Mouse (Mus musculus): ENCODE results near the gene Dnah9. TPM values are rescaled to one million over a fixed set of nuclear protein-coding genes. Genes with fewer than 3 reads are reported as not detected.

Gene Dnah9
- polyA plus RNA-seq, 1 experiment: 0.98 TPM

GRCm38 (mm10) chr11:65930359-65930758 lies 238.0 kb downstream of the Dnah9 start:
- DNase-seq (ENCODE audit: extremely low spot score in 1 of 2, low spot score in 1 of 2): no peak

DNA sequence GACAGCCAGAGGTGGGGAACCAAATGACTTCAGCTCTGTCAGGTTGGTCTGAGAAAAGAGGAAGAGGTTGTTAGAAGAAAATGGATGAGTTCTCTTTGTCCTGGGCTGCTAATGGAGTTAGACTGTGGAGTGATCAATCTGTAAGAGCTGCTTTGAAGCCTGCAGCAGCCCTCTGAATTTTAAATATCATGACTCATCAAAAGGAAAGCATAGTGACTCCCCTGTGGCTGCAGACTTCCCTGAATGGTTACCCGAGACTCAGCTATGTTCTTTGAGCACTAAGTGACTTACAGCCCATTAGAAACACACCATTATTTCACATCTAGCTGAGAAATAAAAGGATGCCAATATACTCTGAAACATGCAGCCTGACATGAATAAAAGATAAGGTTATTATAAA lies 240.4 kb downstream of the Dnah9 start:
- no peak for DNase-seq (ENCODE audit: extremely low spot score in 1 of 2, low spot score in 1 of 2)

DNA sequence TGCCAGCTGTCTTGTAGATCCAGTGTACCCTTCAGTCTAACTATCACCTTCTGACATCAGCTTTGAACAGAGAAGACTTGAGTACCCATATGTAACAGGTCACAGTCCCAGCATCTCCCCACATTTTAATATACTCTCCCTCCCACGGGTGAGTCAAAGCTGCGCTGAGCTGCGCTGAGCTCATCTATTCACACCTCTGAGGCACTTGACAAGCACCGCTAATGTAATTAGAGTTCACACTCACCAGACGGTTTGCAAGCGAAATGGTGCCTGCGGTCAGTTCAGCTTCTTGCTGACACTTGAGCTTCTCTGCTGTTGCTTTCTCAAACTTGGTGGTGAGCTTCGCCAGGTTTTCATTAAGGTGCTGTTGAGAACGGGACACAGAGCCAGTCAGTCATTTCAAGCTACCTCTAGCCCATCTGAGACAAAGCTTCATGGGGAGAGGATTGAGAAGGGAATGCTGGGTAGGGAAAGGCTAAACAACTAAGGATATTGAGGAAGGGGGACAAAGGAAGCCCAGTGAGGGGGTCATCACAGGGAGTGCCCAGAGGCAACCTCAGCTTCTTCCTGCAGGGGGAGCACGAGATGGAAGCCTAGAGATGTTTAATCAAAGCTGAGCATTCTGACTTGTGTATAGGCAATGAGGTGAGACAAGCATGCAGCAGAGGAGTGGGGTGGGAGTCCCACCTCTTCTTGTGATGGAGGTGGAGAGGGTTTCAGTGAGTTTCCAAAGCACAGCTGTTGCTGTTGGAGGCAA lies 249.7 kb downstream of the Dnah9 start:
- DNase-seq (ENCODE audit: extremely low spot score in 1 of 2, low spot score in 1 of 2): peak in 1 of 2 experiments; percentile 32

- DNase-seq (ENCODE audit: extremely low spot score in 1 of 2, low spot score in 1 of 2): no peak
Measured at GRCm38 (mm10) chr11:65909195-65909594, 259.2 kb downstream of the Dnah9 start.

GRCm38 (mm10) chr11:65905487-65905886 lies 262.9 kb downstream of the Dnah9 start:
- DNase-seq (ENCODE audit: extremely low spot score in 1 of 2, low spot score in 1 of 2): peak; percentile 23 to 83

DNA sequence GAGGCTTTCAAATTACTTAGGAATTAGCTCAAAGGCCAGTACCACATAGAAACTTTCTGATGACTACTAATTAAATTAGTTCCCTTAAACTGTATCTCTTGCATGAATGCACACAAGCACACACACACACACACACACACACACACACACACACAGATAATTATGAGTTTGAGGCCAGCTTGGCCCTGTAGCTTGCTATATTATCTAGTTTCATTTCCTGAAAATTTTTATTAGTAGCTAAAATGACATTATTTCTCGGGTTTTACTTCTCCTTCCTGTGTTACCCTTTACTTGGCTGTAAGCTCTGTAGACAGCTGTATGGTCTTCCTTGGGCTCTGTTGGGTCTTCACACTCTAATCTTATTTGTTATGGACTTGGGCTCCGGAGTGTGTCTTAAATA lies 264.4 kb downstream of the Dnah9 start:
- DNase-seq (ENCODE audit: extremely low spot score in 1 of 2, low spot score in 1 of 2): no peak

DNA sequence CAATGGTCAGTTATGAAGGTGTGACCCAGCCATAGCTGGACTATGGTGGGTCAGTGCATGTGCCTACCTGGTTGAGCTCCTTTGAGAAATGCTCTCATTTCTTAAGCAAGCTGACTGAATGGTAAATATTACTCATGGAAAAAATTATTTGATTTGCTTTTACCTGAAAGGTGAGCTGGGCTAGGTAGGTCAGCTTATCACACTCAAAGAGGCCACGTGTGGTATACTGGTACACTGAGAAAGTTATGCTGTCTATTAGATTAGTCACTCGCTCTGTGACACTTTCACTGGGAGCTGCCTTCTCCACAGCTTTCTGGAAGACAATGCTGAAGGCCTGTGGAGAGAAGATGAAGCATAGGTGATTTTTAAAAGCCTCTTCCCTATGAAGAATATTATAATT lies 286.9 kb downstream of the Dnah9 start:
- DNase-seq (ENCODE audit: extremely low spot score in 1 of 2, low spot score in 1 of 2): no peak

- no peak for DNase-seq (ENCODE audit: extremely low spot score in 1 of 2, low spot score in 1 of 2)
Measured at GRCm38 (mm10) chr11:65877146-65877775, 291.1 kb downstream of the Dnah9 start.

- DNase-seq (ENCODE audit: extremely low spot score in 1 of 2, low spot score in 1 of 2): no peak
Measured at GRCm38 (mm10) chr11:65861476-65861875, 306.9 kb downstream of the Dnah9 start.

DNA sequence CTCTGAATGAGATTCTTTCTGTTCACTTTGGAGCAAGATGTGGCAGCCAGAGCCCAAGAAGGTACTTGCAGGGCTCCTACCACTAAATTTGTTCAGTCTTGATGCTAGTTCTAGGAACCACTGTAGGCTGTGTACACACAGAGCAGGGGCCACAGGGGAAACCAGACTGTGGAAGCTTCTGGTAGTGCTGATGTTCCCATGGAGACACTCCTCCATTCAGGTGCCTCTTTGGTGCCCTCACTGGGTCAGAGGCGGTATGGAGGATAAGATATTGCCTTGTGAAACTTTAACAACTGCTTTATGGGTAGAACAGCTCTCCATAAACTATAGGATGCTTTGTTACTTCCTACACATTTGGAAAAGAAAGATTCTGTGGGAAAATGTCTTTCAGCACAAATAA lies 316.3 kb downstream of the Dnah9 start:
- peak in 1 of 2 experiments; percentile 18 for DNase-seq (ENCODE audit: extremely low spot score in 1 of 2, low spot score in 1 of 2)

DNA sequence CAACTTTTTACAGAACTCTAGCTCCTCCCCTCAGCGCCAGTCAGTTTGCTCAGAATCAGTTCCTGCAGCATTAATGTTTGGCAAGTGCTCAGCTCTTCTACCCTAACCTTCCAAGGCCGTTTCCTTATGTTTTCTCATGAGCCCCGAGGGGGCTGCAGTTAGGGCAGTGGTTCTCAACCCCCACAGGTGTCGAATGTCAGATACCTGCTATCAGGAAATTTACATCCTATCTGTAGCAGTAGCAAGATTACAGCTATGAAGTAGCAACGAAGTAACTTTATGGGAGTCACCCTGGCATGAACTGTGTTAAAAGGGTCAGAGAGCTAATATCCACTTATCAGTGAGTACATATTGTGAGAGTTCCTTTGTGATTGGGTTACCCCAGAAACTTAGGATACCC lies 321.9 kb downstream of the Dnah9 start:
- no peak for DNase-seq (ENCODE audit: extremely low spot score in 1 of 2, low spot score in 1 of 2)

GRCm38 (mm10) chr11:65838999-65839398 lies 329.4 kb downstream of the Dnah9 start:
- peak; percentile 28 to 60 for DNase-seq (ENCODE audit: extremely low spot score in 1 of 2, low spot score in 1 of 2)

- no peak for DNase-seq (ENCODE audit: extremely low spot score in 1 of 2, low spot score in 1 of 2)
Measured at GRCm38 (mm10) chr11:65824556-65824955, 343.8 kb downstream of the Dnah9 start.

DNA sequence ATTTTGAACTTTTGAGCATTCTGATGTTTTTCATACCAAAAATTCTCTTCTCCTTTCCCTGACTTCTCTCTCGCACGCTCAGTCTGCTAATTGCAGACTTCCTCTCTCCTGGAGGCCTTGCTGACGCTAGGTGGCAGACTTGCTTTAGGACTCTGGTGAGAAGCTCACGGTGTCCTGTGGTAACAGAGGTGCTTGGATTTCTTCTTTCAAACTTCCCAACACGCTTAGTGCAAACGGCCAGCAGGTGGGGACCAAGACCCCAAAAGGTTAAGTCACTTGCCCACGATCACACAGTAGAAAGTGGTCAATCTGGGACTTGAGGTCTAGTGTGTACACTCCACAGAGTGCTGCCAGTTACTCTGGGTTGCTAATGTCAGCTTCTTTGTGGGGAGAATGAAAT lies 347.5 kb downstream of the Dnah9 start:
- peak; percentile 31 to 83 for DNase-seq (ENCODE audit: extremely low spot score in 1 of 2, low spot score in 1 of 2)

DNA sequence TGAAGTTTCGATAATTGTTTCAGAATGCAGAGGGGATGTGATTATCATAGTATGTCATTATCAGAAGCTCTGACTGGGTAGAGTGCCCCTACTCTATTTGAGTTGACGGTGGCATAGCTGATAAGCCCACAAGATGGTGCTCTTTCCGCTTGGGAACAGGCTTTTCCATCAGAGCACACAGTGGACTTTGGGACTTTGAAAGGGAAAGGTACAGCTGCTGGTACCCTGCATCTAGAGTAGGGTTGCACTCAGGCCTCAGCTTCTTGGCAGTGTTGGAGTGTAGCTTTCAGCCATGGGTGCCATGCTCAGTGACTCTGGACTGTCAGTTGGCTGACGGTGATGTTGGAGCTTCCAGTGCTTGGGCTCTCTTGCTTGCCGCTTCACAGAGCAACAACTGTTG lies 348.1 kb downstream of the Dnah9 start:
- peak in 1 of 2 experiments; percentile 32 for DNase-seq (ENCODE audit: extremely low spot score in 1 of 2, low spot score in 1 of 2)

DNA sequence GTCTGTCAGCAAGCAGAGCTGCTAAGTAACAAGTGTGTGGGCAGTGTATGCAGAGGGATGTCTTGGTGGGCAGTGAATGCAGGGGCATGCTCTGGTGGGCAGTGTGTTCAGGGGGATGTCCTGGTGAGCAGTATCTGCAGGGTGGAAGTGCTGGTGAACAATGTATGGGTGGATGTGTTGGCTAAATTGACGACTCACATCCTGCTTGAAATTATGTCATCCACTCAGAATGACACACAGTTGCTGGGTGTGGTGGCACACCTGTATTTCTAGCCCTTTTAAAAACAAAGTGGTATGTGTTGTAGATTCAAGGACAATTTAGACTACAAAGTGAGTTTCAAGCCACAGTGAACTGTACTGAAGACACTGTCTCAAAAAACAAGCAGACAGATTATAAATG lies 350.2 kb downstream of the Dnah9 start:
- DNase-seq (ENCODE audit: extremely low spot score in 1 of 2, low spot score in 1 of 2): no peak

GRCm38 (mm10) chr11:65816237-65816636 lies 352.1 kb downstream of the Dnah9 start:
- no peak for DNase-seq (ENCODE audit: extremely low spot score in 1 of 2, low spot score in 1 of 2)

- no peak for DNase-seq (ENCODE audit: extremely low spot score in 1 of 2, low spot score in 1 of 2)
Measured at GRCm38 (mm10) chr11:65814381-65814780, 354.0 kb downstream of the Dnah9 start.

DNA sequence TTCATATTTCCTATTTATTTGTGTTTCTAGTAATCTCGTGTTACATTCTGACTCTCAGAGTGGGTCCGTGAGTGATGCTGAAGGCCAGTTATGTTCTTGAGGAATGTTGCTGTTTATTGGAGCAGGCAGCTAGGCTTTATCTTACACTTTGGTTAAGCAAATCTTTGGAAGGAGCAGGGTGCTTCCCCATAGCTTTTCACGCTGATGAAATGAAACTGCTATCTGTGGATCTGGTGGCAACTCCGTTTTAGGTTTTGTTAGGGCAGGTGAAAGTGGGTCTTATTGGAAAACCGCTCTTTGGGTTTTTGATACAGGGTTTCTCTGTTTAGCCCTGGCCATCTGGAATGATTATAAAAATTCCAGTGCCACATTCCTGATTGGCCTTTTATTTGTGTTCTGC lies 356.3 kb downstream of the Dnah9 start:
- DNase-seq (ENCODE audit: extremely low spot score in 1 of 2, low spot score in 1 of 2): no peak

DNA sequence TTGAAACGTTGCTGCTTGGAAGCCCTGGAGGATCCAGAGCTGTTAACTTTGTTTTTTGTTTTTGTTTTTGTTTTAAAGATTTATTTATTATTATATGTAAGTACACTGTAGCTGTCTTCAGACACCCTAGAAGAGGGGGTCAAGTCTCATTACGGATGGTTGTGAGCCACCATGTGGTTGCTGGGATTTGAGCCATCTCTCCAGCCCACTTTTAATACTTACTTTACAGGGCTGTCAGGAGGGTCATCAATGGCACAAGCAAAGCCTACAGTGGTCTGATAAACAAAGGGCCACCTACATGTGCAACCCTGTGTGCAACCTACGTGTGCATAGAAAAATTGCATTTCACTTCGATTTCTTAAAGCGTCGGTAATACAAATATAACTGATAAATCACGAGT lies 360.8 kb downstream of the Dnah9 start:
- no peak for DNase-seq (ENCODE audit: extremely low spot score in 1 of 2, low spot score in 1 of 2)

- DNase-seq (ENCODE audit: extremely low spot score in 1 of 2, low spot score in 1 of 2): peak; percentile 69 to 85
Measured at GRCm38 (mm10) chr11:65806909-65807504, 361.3 kb downstream of the Dnah9 start, which contains the start of gene Zkscan6. Gene Zkscan6 (plus strand): TSS chr11:65807175.
